In genomic region chr2:157078059-157078792, GRCm38 (mm10) we compare ENCODE assay signal across 8 mouse cellular contexts. TPM values are rescaled to one million over a fixed set of nuclear protein-coding genes. Genes with fewer than 3 reads are reported as not detected.
DNase-seq lines count a peak whose midpoint lies in the region; ATAC-seq and TF ChIP-seq lines count a peak whose summit lies in the region.

No protein-coding gene starts in this region.

- ATAC-seq in cerebellum, adult (ENCODE audit: insufficient number of reproducible peaks, low FRiP score, low TSS enrichment): no peak
- peak; percentile 10; the same call in 1 of the 2 replicates for ATAC-seq in heart, embryonic 15.5 days (replicated peaks; ENCODE audit: insufficient number of reproducible peaks, insufficient read depth, low FRiP score, low read depth)
- peak; percentile 2; the same call in 1 of the 2 replicates for ATAC-seq in liver, embryonic 11.5 days (replicated peaks; ENCODE audit: low FRiP score)
- no peak for ATAC-seq in inflammation-experienced regulatory T-cells, adult 6 months

- H3K36me3 ChIP-seq in heart, embryonic 15.5 days: no peaks in the 10 kb centered on the region
- H3K36me3 ChIP-seq in liver, embryonic 11.5 days (ENCODE audit: control insufficient read depth, insufficient read depth, low read length): no peaks in the 10 kb centered on the region
- H3K36me3 ChIP-seq in small intestine, adult 2 months (ENCODE audit: control insufficient read depth, insufficient read depth, low read length): no peaks in the 10 kb centered on the region

- peaks cover 4% of the 10 kb centered on the region; the same call in 1 of the 2 replicates for H3K27me3 ChIP-seq in heart, embryonic 15.5 days
- peaks cover 50% of the 10 kb centered on the region for H3K27me3 ChIP-seq in liver, embryonic 11.5 days (replicated peaks; ENCODE audit: control insufficient read depth, insufficient read depth, low read length)
- peaks cover 22% of the 10 kb centered on the region for H3K27me3 ChIP-seq in small intestine, adult 2 months (ENCODE audit: control insufficient read depth, insufficient read depth, low read length)

- H3K27ac ChIP-seq in heart, embryonic 15.5 days: peak overlapping the region; percentile 94
- peak overlapping the region; percentile 89 for H3K27ac ChIP-seq in liver, embryonic 11.5 days (ENCODE audit: low read depth, low read length)
- H3K27ac ChIP-seq in small intestine, adult 2 months (ENCODE audit: insufficient read depth, low read depth, low read length): peak overlapping the region; percentile 36

- peak overlapping the region; percentile 90 for H3K4me3 ChIP-seq in heart, embryonic 15.5 days
- H3K4me3 ChIP-seq in liver, embryonic 11.5 days (ENCODE audit: low read depth, low read length): peak overlapping the region; percentile 71
- H3K4me3 ChIP-seq in small intestine, adult 2 months (ENCODE audit: low read depth, low read length): peak overlapping the region; percentile 74

- under 1% methylated on average over 79 of the region's 79 CpGs for WGBS in heart, embryonic 15.5 days
- 1% methylated on average over 79 of the region's 79 CpGs for WGBS in liver, embryonic 11.5 days
- under 1% methylated on average over 72 of the region's 79 CpGs for WGBS in small intestine, adult 2 months

- no peak for TF ChIP-seq CTCF in small intestine, adult 2 months (IDR thresholded peaks at IDR 0.05; ENCODE audit: extremely low read depth, insufficient read length, insufficient replicate concordance, low read depth, low read length)

- peak; percentile 66 for DNase-seq in cerebellum, adult 11-12 months
- peak; percentile 20 for DNase-seq in thymus, postnatal 14 days
- no peak for DNase-seq in thymus, postnatal 10 days (ENCODE audit: low spot score in 2 of 2)
- peak; percentile 55 for DNase-seq in liver, embryonic 11.5 days (ENCODE audit: low spot score)

- H3K9ac ChIP-seq in heart, embryonic 15.5 days: peak overlapping the region; percentile 93
- H3K9ac ChIP-seq in liver, embryonic 11.5 days (ENCODE audit: low read depth, low read length): peak overlapping the region; percentile 78

- H3K9me3 ChIP-seq in heart, embryonic 15.5 days (replicated peaks): no peaks in the 10 kb centered on the region
- H3K9me3 ChIP-seq in liver, embryonic 11.5 days (ENCODE audit: control insufficient read depth, low read length): no peaks in the 10 kb centered on the region

- H3K4me2 ChIP-seq in heart, embryonic 15.5 days: peak overlapping the region; percentile 81
- peak overlapping the region; percentile 81 for H3K4me2 ChIP-seq in liver, embryonic 11.5 days

- H3K4me1 ChIP-seq in heart, embryonic 15.5 days (replicated peaks): peaks cover 55% of the 10 kb centered on the region
- H3K4me1 ChIP-seq in liver, embryonic 11.5 days (replicated peaks; ENCODE audit: control insufficient read depth, insufficient read depth, low read length): peaks cover 24% of the 10 kb centered on the region
- H3K4me1 ChIP-seq in small intestine, adult 2 months (ENCODE audit: control insufficient read depth, insufficient read depth, insufficient read length, low read length): peaks cover 13% of the 10 kb centered on the region

- no peak for TF ChIP-seq POLR2A in small intestine, adult 2 months (IDR thresholded peaks at IDR 0.05; ENCODE audit: low read depth, low read length)

RNA-seq across cellular contexts. Expression of gene Soga1, which starts 0.8 kb away (rescaled TPM):
- 1.7 and 2.7 TPM in 2 replicates for polyA plus RNA-seq in heart, embryonic 15.5 days (2015; fragmentation: Nextera tagmentation; extraction: Ambion mirVana)
- 4.0 and 5.3 TPM in 2 replicates for polyA plus RNA-seq in liver, embryonic 11.5 days (2014; fragmentation: Nextera tagmentation; extraction: Ambion mirVana)
- 4.6 and 6.3 TPM in 2 replicates for polyA plus RNA-seq in small intestine, adult 2 months (2012; rRNA removed)
- under 1 TPM in 1 of 3 experiments, not detected in 2; 0.17 TPM for polyA plus RNA-seq in inflammation-experienced regulatory T-cells, adult 6 months (2017; shearing (Covaris generic))

RNA-seq across cellular contexts. Expression of gene Tldc2, which starts 8.6 kb away (rescaled TPM):
- not detected in 2 replicates for polyA plus RNA-seq in heart, embryonic 15.5 days (2015; fragmentation: Nextera tagmentation; extraction: Ambion mirVana)
- polyA plus RNA-seq in liver, embryonic 11.5 days (2014; fragmentation: Nextera tagmentation; extraction: Ambion mirVana): not detected in 2 replicates
- 8.8 and 12.4 TPM in 2 replicates for polyA plus RNA-seq in small intestine, adult 2 months (2012; rRNA removed)
- not detected for polyA plus RNA-seq in inflammation-experienced regulatory T-cells, adult 6 months (2017; shearing (Covaris generic))

RNA-seq across cellular contexts. Expression of gene Samhd1, which starts 56.8 kb away (rescaled TPM):
- 14.2 and 16.2 TPM in 2 replicates for polyA plus RNA-seq in heart, embryonic 15.5 days (2015; fragmentation: Nextera tagmentation; extraction: Ambion mirVana)
- polyA plus RNA-seq in liver, embryonic 11.5 days (2014; fragmentation: Nextera tagmentation; extraction: Ambion mirVana): 33.1 and 33.2 TPM in 2 replicates
- 18.9 and 47.7 TPM in 2 replicates for polyA plus RNA-seq in small intestine, adult 2 months (2012; rRNA removed)
- 100 to 1,000 TPM; 383 to 537 (median 471) TPM for polyA plus RNA-seq in inflammation-experienced regulatory T-cells, adult 6 months (2017; shearing (Covaris generic))

Comparison
In these comparisons a context has a peak if more than half of its experiments do, and no peak if none do; other contexts are left out.
1. DNase-seq: peak in cerebellum, adult 11-12 months (single experiment), thymus, postnatal 14 days (single experiment) and liver, embryonic 11.5 days (single experiment); none in thymus, postnatal 10 days (0 of 2).
2. ATAC-seq: peak in heart, embryonic 15.5 days (single experiment) and liver, embryonic 11.5 days (single experiment); none in cerebellum, adult (single experiment) and inflammation-experienced regulatory T-cells, adult 6 months (single experiment).
3. H3K27ac ChIP-seq: peak in every context shown above with its lines; median percentile 94 in heart, embryonic 15.5 days; 89 in liver, embryonic 11.5 days; 36 in small intestine, adult 2 months.
4. Peak in every context shown above with its lines, with median percentiles within 50 percentile points of each other: H3K4me3 ChIP-seq.